Mouse (Mus musculus) c-Kit-positive CD71-positive TER-119-negative erythroid progenitor cells, embryonic 14.5 days (primary cell): ENCODE results near the gene Olfr1102.

Experiments used
- DNase-seq: peaks from one replicate; pipeline ENCODE4 v3.0.0-alpha.2; 2013; ENCODE audit warnings: low read depth

The Olfr1102 gene

DNA sequence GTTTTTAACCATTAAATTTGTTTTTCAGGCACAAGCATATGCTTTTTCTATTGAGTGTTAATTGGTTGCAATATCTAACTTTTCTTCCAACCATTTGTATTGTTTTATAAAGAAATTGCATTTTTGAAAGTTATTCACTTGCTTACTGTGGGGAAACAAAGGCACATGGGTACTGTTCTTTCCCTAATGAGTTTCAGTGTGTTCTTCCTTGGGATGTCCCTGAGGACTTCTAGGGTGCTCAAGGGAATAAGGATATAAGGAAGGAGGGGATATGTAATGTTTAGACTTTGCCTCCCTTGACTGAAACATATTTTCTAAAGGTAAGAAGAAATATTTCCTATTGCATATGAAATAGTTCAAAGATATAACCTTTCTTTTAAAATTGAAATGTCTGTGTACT, at the start of gene Olfr1102:
Gene Olfr1102, plus strand, starts transcription at position 301 of the 400 bp plus-strand sequence.
- no peak for DNase-seq

DNA sequence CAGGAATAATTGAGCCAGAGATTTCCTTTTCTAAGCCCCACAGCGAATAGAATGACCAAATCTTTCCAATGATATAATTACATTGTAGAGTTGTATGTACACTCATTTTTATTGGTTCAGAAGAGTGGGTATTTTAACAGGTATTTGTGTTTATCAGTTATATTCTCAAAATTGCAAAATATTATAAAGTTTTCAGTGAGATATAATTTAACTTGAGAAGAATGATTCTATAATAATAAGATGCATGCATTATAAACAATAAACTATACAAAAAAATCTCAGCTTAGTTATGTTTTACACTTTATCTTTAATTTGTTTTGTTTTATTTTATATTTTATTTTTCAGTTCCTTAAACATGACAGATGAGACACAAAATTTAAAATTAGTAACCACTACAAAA, 37.6 kb upstream of the Olfr1102 start, which contains the start of gene Olfr1099:
Gene Olfr1099, minus strand, starts transcription at position 101 of the 400 bp plus-strand sequence.
- DNase-seq, result no peak

DNA sequence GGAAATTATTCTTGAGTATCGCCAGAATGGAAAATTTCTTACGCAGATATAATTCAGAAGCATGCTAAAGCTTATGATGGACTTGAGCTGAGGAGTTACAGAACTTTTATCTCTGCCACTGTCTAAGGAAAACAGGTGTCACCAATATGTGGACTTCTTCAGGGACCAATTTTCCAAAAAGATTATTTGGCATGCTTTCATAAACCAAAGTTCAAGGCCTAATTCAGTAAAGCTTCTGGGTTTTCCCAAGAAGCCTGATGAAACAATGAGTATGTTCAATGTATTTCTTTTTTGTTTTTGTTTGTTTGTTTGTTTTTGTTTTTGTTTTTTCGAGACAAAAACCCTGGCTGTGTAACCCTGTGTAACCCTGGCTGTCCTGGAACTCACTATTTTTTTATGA, 18.3 kb upstream of the Olfr1102 start, which contains the start of gene Olfr1100:
Gene Olfr1100, minus strand, starts transcription at position 101 of the 400 bp plus-strand sequence.
- no peak for DNase-seq

DNA sequence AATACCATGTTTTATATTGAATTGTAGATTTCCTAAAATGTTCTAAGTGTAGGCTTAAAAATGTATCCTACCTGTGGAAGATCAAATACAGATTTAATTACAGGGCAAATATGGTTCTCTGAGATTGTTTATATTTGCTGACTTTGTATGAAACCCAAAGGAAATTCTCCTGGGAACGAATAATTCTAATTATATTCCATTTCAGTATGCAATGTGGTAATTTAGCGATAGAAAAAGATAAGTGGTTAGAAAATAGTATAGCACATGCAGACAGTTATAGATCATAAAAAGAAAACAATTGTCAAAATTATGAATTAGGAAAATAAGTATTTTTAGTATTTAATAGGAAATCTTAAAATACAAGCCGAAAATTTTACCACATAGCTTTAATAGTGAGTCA, 7.1 kb upstream of the Olfr1102 start, which contains the start of gene Olfr1101:
Gene Olfr1101, minus strand, starts transcription at position 101 of the 400 bp plus-strand sequence.
- no peak for DNase-seq

DNA sequence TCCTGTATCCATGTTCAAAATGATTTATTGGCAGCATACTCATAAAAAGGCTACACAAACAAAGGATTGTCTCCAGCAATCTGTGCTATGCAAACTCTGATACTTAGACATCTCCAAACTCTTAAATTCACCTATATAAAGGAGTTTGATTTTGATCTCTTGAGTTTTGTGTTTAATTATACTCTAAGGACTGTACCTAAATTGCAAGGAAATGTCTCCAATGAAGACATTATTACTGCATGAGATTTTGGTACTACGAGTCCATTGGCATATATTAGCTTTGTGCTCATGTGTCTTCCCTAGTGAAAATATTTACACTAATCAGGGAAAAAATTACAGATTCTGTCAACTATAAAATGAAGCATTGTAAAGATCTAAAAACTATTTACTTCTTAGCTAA, 28.8 kb downstream of the Olfr1102 start, which contains the start of gene Olfr1104:
Gene Olfr1104, minus strand, starts transcription at position 101 of the 400 bp plus-strand sequence.
- no peak for DNase-seq

DNA sequence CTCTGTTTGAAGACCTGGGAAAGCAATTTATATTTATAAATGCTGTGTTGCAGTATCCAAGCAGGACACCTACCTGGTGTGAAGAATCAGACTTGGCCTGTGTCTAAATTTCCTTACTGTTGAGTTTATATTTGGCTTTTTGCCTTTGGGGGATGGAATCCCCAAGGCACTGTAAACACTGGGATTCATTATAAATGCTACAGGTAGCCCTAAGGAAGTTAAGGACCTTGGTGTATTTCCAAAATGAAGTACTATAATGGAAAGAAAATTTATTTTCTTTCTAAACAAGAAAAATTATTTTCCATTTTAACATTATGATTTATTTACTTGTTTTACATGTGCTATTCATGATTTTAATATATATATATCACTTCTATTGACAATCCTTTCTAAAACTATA, 38.2 kb downstream of the Olfr1102 start, which contains the start of gene Olfr1105:
Gene Olfr1105, minus strand, starts transcription at position 101 of the 400 bp plus-strand sequence.
- DNase-seq, result no peak

DNA sequence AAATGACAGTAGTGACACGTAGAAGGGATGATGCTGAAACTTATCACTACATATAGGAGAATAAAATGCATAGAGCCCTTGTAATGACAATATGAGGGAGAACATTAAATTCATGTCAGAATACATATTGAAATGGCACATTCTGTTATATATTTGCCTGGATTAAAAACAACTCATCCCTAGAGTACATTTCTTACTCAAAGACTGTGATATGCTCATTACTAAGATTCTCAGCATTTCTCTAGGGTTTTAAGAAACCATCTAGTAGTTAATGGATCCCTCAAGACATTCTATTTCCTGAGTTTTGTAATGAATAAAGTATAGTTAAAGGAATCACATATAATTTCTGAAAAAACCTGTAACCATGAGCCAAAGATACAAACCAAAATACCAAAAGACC, 54.0 kb downstream of the Olfr1102 start, which contains the start of gene Olfr1106:
Gene Olfr1106, minus strand, starts transcription at position 101 of the 400 bp plus-strand sequence.
- no peak for DNase-seq
